Mouse (Mus musculus) G1E (cell line): ENCODE measurements around the gene Flot2. TPM values are rescaled to one million over a fixed set of nuclear protein-coding genes. Genes with fewer than 3 reads are reported as not detected.
A peak's percentile ranks its signal among the peaks of the same experiment; 100 is the strongest.

Source experiments
- ATAC-seq: 2 replicates; pipeline ENCODE4 v1.8.0; 2016; ENCODE audit warnings: mild to moderate bottlenecking; ENCODE audit not compliant: insufficient number of reproducible peaks, poor library complexity, low FRiP score, severe bottlenecking; ENCODE audit errors: extremely low read depth
- DNase-seq: peaks from one replicate; pipeline ENCODE4 v3.0.0; 2012; ENCODE audit warnings: low spot score
- H3K27me3 ChIP-seq: 2 replicates; pipeline ENCODE4 v1.6.1; 2012; ENCODE audit warnings: mild to moderate bottlenecking, low read length, inconsistent platforms; ENCODE audit not compliant: insufficient read depth
- H3K36me3 ChIP-seq: replicated peaks from 2 replicates; pipeline ENCODE3; 2012; ENCODE audit warnings: mild to moderate bottlenecking, inconsistent platforms
- H3K4me1 ChIP-seq: 2 replicates; pipeline ENCODE4 v1.6.1; 2012; ENCODE audit warnings: low read depth, low read length, inconsistent platforms, mixed read lengths; ENCODE audit not compliant: insufficient read depth
- H3K4me3 ChIP-seq: 2 replicates; pipeline ENCODE4 v1.5.1; 2012; ENCODE audit warnings: low read depth, mild to moderate bottlenecking, inconsistent platforms, low read length, moderate library complexity, mixed read lengths
- H3K9me3 ChIP-seq: replicated peaks from 2 replicates; pipeline ENCODE4 v1.6.1; 2012; ENCODE audit warnings: inconsistent platforms
- CTCF ChIP-seq: IDR thresholded peaks from 2 replicates; pipeline ENCODE4 v1.5.1; 2012; ENCODE audit warnings: low read depth, low read length, inconsistent platforms, mixed read lengths
- GATA1 ChIP-seq: IDR thresholded peaks from 2 replicates; pipeline ENCODE4 v1.6.1; 2012; ENCODE audit warnings: borderline replicate concordance, low read length, inconsistent platforms, mixed read lengths
- GATA2 ChIP-seq: IDR thresholded peaks from 2 replicates; pipeline ENCODE4 v1.6.1; 2012; ENCODE audit warnings: low read depth, low read length, inconsistent platforms, borderline replicate concordance
- POLR2AphosphoS5 ChIP-seq: IDR thresholded peaks from 2 replicates; pipeline ENCODE4 v1.6.1; 2012; ENCODE audit warnings: low read depth, low read length, inconsistent platforms; ENCODE audit not compliant: insufficient replicate concordance
- TAL1 ChIP-seq: conservative IDR thresholded peaks from 2 replicates; pipeline ENCODE4 v1.6.1; 2012; ENCODE audit warnings: low read depth, low read length, inconsistent platforms, mixed read lengths
- polyA plus RNA-seq: library from polyadenylated mRNA; stranded (reverse); fragments of >175 nt; gene quantifications from 2 replicates; pipeline ENCODE4 v1.2.3, GENCODE M21; 2012
- total RNA-seq, 2 experiments: library from RNA; stranded (forward) in 1 of 2; stranded (reverse) in 1 of 2; fragments of 200-1000 nt in 1 of 2; fragments of >200 nt in 1 of 2; fragmentation: Nextera tagmentation in 1 of 2; gene quantifications; 2 replicates each; pipeline ENCODE4 v1.2.3; 2014 to 2017

Flot2 gene
- total RNA-seq (2014; fragmentation: Nextera tagmentation) (18.0 and 19.4 TPM in 2 replicates), total RNA-seq (2017) (20.6 and 21.3 TPM in 2 replicates), polyA plus RNA-seq (13.8 and 15.6 TPM in 2 replicates)

- DNase-seq (peak; percentile 74), ATAC-seq (no peak; the same call in 1 of the 2 replicates)
- H3K9me3 ChIP-seq = no peaks in the 10 kb centered on the region
- peaks cover 40% of the 10 kb centered on the region for H3K4me1 ChIP-seq
- peaks cover 47% of the 10 kb centered on the region for H3K36me3 ChIP-seq
- H3K27me3 ChIP-seq = no peaks in the 10 kb centered on the region
- H3K4me3 ChIP-seq = peak within 1 kb of the TSS; percentile 81
- TF ChIP-seq GATA2 (no peak), CTCF (no peak), TAL1 (no peak), GATA1 (no peak), POLR2AphosphoS5 (no peak)
Observed at GRCm38 (mm10) chr11:78037831-78038752, at the start of gene Flot2. TSS of gene Flot2 (plus strand) at chr11:78037931.

GRCm38 (mm10) chr11:77989071-77989690 is 48.5 kb upstream of the Flot2 start:
- ATAC-seq (no peak), DNase-seq (no peak)
- H3K4me1 ChIP-seq = peaks cover 28% of the 10 kb centered on the region
- no peaks in the 10 kb centered on the region for H3K27me3 ChIP-seq
- H3K36me3 ChIP-seq = peaks cover 93% of the 10 kb centered on the region
- no peak for TF ChIP-seq GATA2
- TF ChIP-seq CTCF = no peak
- TF ChIP-seq POLR2AphosphoS5 = no peak
- TF ChIP-seq GATA1 = no peak
- no peak for TF ChIP-seq TAL1
- no peaks in the 10 kb centered on the region for H3K9me3 ChIP-seq
- no peak overlapping the region for H3K4me3 ChIP-seq

GRCm38 (mm10) chr11:77995556-77995955 is 42.2 kb upstream of the Flot2 start:
- no peaks in the 10 kb centered on the region for H3K9me3 ChIP-seq
- no peak for DNase-seq
- peaks cover 7% of the 10 kb centered on the region; the same call in 1 of the 2 replicates for H3K4me1 ChIP-seq
- H3K4me3 ChIP-seq = no peak overlapping the region
- H3K27me3 ChIP-seq = no peaks in the 10 kb centered on the region
- TF ChIP-seq TAL1 (no peak), GATA2 (no peak), GATA1 (no peak), CTCF (no peak), POLR2AphosphoS5 (no peak)
- H3K36me3 ChIP-seq = peaks cover 91% of the 10 kb centered on the region
- ATAC-seq = no peak

GRCm38 (mm10) chr11:78006446-78006845 is 31.3 kb upstream of the Flot2 start:
- no peak for ATAC-seq
- no peak overlapping the region for H3K4me3 ChIP-seq
- no peaks in the 10 kb centered on the region for H3K27me3 ChIP-seq
- peaks cover 92% of the 10 kb centered on the region for H3K36me3 ChIP-seq
- peaks cover 20% of the 10 kb centered on the region for H3K4me1 ChIP-seq
- TF ChIP-seq TAL1 (no peak), GATA2 (no peak), GATA1 (no peak), CTCF (no peak)
- no peak for DNase-seq
- no peaks in the 10 kb centered on the region for H3K9me3 ChIP-seq

GRCm38 (mm10) chr11:78019676-78020075 is 18.1 kb upstream of the Flot2 start:
- H3K9me3 ChIP-seq = no peaks in the 10 kb centered on the region
- DNase-seq (peak; percentile 18), ATAC-seq (0 out of 2 replicates have a peak, but pooled peaks have one; percentile 28)
- H3K4me1 ChIP-seq = peaks cover 10% of the 10 kb centered on the region
- no peak overlapping the region for H3K4me3 ChIP-seq
- TF ChIP-seq CTCF = peak; percentile 92
- no peak for TF ChIP-seq GATA1
- H3K27me3 ChIP-seq = no peaks in the 10 kb centered on the region
- H3K36me3 ChIP-seq = peaks cover 98% of the 10 kb centered on the region

DNA sequence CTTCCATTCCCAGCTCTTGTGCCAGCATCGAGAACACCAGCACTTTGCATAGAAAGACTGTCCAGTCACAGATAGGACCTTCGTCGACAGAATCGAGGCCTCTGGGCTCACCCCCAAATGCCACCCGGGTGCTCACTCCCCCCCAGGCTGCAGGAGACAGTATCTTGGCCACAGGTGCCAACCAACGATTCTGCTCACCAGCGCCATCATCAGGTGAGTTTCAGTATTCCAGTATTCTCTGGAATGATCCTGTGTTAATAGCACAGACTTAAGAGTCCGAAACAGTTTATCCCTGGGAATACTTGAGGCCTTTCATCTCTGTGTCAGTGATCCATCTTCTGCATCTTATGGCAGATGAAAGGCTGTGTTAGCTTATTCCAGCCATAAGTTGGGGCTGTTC is 14.1 kb upstream of the Flot2 start:
- H3K4me1 ChIP-seq = peaks cover 11% of the 10 kb centered on the region; the same call in 1 of the 2 replicates
- H3K4me3 ChIP-seq = no peak overlapping the region
- no peaks in the 10 kb centered on the region for H3K9me3 ChIP-seq
- DNase-seq = no peak
- no peak for TF ChIP-seq TAL1
- peak; percentile 32; the same call in 1 of the 2 replicates for TF ChIP-seq CTCF
- H3K36me3 ChIP-seq = peaks cover 97% of the 10 kb centered on the region
- no peaks in the 10 kb centered on the region for H3K27me3 ChIP-seq
- ATAC-seq = no peak
